Mouse (Mus musculus) heart, adult 11 months (tissue): ENCODE results near the gene Lrp1.

Source experiments
- DNase-seq: peaks from one replicate; pipeline ENCODE4 v3.0.0; 2022

The Lrp1 gene

DNA sequence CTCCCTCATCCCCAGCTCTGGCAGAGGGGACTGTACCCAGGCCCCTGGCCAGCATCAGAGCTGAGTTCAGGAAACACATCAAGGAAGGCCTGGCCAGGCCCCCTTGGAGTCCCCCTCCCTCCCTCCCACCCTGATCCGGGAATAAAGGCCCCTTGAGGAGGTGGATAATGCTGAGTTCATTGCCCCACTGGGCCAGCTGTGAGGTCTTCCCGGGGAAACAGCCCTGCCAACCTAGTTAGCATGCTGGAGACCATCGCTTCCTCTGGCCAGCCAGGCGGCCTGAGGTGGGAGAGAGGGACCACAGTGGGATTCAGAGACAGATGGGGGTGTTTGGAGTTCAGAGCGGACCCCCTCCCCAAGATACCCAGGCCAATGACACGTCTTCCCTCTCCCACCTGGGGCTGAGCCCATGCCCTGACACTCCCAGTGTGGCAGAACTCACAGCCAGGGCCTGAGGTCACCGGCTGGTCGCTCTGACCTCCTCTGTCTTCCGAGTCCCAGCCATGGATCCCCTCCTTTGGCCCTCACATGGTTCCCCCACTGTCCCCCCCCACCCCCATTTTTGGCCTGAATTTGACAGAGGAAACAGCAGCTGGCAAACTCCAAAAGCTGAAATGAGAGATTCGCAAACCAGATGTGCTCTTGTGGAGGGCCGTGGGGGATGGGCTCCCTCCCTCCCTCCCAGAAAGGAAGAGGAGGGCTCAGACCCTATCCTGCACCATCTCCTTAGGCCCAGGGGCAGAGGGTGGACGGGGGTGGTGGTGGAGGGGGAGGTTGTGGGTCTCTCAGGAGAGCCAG is 6.5 kb downstream of the Lrp1 start:
- DNase-seq: peak; percentile 97

DNA sequence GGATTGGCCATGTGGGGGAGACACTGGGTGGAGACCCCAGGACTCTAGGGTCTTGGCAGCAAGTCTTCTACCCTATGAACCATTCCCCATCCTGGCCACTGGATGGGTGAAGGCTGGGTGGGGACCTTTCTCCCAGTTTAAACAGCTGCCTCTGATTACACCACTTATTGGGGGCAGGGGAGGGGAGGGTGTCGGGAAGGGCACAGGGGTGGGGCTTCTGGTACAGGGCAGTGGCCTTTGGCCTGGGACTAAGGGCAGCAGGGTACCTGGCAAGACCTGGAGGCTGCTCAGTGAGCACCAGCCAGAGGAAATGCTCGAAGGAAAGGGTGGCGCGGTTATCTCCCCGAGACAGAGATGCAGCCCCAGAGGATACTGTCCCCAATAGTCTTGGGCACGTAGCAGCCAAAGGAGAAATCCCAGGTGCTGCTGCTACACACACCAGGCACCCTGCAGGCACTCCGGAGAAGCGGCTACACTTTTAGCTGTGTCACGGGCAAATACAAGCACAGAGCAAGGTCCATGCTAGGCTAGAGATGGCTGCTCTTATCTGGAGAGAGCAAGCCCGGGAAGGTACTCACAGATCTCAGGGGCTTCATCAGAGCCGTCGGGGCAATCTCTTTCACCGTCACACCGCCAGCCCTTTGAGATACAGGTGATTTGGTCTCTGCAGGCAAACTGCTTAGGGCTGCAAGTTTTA is 8.7 kb downstream of the Lrp1 start:
- no peak for DNase-seq

DNA sequence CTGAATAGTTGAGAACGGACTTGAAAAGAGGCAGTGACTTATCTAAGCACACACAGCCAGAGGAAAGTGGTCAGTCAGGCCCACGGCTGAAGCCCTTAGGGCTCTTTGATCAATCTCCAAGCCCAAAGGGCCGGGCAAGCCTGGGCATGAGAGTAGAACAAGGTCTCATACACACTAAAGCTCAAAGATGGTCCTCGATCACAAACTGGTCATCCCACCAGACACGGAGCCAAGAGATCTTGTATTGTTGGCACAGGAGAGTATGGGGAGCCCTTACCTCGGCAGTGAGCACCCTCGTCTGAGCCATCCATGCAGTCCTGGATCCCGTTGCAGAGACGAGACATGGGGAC is 10.9 kb downstream of the Lrp1 start:
- DNase-seq: peak; percentile 90

DNA sequence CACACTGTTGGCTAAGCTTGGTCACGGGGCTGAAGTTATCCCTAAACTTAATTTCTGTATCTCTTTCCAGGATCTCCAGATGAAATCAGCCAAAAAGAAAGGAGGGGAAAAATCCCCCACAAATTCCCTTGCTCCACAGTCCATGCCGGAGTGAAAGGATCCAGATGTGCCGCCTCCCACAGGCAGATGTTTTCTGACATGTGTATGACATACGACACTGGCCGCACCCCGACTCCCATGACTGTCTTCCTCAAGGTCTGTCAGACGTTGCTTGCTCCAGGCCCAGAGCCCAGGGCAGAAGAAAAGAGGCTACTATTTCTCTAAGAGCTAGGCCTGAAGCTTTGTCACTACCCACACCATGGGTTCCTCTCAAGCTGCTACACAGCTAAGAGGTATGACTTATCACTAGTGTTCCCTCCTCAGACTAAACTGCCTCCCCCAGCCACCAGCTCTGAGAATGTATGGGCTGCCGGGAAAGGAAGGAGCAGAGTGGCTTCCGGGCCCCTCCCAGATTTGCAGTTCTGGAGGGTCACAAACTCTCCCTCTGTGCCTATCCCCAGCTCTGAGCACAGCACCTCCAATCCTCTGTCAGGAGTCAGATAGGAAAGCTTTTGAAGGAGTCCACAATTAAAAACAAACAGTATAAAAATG is 11.4 kb downstream of the Lrp1 start:
- DNase-seq: peak; percentile 91

DNA sequence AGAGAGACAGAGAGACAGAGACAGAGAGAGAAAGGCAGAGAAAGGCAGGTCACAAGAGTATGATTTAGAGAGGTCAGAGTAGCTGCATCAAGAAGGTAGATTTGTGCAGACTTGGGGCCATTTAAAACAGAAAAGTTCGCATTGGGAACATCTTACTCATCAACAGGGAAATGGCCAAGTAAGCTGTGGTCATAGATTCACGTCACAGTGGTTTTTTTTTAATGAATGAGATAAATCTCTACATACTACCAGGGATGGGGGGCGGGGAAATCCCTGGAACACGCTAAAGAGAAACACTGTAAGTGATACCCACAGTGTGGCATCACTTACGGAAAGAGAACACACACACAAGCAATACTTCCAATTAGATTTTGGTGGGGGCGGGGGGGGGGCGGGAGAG is 13.9 kb downstream of the Lrp1 start:
- no peak for DNase-seq

DNA sequence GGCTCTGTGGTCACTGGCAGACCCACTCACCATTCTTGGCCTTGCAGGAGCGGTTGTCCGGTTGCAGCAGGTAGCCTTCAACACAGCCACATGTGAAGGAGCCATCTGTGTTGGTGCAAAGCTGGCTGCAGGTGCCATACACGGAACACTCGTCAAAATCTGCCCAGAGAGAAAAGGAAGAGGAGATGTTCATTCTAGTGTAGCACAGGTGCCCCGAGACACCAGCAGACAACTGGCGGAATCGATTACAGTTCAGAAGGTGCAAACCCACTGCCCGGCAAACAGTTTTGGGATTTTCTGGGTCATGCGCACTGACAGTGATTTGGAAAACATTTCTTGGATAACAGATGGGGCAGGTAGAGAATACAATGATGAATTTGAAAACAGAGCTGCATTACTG is 15.2 kb downstream of the Lrp1 start:
- DNase-seq: no peak

DNA sequence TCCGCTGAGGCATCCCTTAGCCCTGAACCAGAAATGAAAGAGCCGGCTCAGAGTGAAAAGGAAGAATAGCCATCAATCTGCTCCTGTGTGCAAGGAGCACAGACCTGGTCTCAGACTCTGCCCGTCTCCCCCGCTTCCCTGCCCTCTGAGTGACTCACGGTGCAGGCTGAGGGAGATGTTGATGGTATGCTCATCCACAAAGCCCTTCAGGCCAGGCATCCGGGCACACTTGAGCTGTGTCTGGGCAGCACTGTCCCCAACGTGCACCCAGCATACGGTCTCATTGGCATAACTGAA is 15.7 kb downstream of the Lrp1 start:
- DNase-seq: no peak

DNA sequence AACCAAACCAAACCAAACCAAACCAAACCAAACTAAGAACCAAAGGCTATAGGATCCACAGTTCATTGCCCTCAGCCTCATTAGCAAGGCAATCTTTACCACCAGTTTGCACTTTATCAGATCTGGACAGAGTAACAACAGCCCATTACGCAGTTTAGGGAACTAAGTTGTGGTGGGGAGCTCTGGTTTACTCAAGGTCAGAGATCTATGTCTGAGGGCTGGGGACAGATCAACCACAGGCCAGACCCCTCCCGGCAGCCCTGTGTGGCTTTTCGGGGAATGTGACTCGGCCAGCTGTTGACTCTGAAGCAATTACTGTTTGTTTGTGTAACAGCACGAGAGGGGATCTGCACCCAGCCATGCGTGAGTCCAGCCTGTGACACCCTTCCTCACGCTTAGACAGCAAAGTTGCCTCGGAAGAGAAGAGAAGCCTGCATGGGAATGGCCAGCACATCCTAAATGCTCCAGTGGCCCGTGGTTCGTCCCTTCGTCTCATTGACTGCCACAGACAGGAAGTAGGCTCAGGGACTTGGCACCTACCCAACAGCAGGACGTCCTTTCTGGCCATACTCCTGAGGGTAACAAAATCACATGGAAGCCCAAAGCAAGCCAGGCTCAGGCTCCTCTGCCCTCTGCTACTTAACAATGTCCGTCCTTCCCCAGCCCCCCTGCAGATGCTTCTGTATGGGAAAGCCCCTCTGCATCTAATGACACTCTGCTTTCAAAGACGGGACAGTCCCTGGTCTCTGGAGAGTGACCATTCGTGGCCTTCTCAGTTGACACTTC is 16.3 kb downstream of the Lrp1 start:
- peak; percentile 98 for DNase-seq

DNA sequence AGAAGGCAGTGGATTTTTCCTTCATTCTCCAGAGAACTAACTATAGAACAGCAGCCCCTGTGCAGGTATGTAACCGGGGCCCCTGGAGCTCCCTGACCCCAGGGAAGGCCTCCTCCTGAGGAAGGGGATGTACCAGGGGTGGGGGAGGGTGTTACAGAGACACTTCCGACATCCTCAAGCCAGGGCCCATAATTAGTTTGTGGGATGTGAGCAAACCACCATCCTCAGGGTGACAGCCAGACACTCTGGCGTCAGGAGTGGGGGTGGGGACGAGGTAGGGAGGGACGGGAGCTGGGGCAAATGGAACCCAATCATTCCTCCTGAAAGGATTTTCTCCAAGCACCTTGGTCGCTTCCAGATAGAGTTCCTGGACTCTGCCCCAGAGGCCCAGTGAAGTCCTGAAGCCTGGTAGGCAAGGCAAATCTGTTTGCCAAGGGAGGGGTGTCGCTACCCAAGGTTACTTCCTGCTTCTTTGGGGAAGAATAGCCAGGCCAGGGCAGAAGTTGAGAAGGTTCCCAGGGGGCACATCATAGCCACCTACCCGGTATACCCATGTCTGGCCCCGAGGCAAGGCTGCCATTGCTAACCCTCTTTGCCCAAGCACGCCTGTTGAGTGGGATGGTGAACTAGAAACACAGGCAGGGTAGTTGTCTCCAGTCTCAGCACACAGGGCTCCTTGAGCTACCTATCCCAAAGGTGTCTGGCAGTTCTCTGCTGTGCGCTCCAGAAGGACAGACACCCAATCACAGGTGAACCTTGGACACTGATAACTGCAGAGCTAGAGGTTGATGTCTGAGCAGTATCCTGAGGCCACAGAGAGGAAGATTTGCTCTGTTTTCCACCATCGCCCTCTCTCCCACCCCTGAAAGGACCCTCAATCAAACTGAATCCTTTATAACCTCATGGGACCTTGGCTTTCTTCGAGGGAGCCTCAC is 17.2 kb downstream of the Lrp1 start:
- peak; percentile 94 for DNase-seq

DNA sequence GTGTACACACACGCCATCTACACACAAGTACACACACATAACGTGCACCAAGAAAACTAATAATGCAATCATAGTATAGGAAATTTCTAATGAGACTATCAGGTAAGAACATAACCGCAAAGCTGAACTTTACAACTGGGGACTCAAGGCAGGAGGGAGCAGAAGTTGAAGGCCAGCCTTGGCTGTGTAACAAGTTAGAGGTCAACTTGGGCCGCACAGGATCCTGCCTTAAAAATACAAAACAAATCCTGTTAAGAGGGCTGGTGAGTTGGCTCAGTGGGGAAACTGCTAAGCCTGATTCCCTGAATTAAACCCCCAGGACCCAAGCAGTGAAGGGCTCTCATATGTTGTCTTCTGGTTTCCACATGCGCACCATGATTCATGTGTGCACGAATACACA is 18.8 kb downstream of the Lrp1 start:
- DNase-seq: peak; percentile 91

DNA sequence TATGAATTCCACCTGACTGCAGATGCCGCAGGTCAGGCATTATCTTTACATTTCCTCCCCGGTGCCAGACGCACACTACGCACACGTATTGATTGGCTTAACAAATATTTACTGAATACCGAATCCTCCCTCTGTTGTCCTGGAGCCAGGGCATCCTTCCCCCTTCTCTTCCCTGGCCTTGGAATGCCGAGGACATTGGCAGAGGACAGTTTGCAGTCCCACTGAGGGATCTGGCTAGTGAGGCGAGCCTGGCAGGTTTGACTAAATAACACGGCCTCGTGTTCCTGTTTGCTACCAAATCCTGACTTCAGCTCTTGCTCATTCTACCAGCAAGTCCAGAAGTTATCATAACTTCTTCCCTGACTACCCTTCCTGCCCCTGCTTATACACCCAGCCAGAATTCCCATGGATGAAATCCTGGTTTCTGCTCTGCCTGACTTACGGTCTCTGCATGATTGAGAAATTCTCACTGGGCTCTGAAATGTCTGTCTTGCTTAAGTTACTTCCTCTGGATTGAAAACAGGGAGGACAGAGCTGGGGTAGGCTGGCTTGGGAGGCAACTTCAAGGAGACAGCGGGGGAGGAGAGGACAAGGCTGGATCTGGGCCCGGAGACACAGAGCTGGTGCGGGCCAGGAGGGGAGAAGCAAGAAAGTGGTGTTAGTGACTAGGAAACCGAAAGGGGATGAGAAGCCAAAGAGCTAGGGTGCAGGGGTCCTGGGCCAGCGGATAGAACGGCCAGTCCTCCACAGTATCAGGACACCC is 21.0 kb downstream of the Lrp1 start:
- DNase-seq: peak; percentile 99

DNA sequence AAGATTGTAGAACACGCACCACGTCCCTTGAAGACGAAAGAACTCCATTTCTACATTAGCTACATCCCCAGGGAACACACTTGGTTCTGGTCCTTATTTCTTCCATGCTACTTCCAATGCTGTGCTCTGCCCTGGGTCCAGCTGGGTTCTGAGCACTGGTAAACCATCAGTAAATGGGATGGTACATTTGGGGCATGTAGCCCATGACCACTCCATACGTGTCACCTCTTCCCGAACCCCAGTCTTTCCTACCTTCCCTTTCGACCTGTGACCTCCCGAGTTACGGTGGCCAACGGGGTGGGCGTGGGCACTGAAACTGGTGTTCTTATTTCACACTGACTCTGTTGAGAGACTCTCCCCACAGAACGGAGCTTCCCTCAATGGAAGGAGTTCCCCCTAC is 21.7 kb downstream of the Lrp1 start:
- DNase-seq: peak; percentile 92

DNA sequence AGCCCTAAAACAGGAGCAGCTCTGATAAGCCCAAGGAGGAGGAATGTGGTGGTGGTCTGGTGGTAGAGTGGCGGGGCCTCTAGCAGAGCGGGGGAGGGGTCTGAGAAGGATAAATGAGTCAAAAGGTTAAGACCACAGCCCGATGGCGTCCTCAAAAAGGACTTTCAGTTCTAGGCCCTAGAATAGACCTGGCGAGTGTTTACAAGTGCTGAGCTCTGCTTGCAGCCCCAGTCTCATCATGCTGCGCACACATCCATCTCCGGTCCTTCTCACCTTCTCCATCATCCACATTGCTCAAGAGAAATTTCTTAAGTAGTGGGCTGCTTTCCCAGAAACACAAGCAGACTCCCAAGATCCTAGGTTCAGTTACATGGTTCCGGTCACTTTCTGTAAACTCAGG is 22.3 kb downstream of the Lrp1 start:
- DNase-seq: peak; percentile 89

DNA sequence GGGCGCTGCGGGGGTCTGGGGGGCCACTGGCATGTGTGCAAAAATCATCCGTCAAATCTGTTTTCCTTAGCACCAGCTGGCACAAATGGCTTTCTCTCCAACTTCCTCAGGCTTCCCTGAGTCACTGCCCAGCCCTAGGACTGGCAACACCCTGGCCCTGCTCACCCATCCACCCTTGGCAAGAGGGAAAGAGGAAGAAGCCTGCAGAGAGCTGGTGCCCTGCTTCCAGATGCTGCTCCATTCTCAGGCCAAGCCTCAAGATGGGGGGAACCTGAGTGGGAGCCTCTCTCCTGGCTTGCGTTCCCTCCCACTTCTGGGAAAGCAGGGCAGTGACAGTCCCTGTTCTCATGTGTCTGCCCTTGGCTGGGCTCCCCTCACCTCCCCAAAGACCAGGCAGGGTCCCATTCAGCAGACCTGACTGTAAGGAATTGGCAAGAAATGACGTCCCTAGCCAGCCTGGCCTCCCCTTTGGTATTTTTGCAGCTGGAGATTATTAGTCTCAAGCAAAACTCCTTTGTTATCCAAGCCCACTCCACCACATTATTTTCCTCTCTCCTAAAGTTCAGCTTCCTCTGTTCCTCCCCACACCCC is 23.5 kb downstream of the Lrp1 start:
- DNase-seq: peak; percentile 98

DNA sequence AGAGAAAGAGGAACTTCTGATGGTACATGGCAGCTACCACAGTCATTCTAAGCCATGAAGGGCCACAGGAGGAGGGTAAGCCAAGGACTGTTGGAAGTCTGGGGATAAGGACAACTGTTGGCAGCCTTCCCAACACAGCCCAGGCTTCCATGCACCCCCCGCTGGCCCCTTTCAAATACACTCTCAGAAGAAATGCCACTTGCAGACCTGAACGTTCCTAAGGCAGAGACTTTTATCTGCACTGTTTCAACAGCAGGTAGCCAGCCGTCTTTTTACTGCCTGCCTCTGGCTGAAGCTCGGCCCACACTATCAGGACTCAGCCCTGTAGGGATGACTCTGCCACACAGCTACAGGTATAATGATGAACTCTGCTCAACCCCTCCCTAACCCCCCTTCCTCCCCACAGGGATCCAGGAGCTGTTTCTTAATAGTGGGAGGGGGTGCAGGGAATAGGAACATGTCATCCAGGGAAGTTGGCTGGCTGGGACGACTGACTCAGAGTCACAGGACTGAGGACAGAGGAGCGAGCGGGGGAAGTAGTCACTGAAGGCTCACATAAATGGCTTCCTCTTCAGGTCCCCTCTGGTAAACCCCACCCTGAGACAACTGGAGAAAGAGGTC is 24.5 kb downstream of the Lrp1 start:
- peak; percentile 98 for DNase-seq

DNA sequence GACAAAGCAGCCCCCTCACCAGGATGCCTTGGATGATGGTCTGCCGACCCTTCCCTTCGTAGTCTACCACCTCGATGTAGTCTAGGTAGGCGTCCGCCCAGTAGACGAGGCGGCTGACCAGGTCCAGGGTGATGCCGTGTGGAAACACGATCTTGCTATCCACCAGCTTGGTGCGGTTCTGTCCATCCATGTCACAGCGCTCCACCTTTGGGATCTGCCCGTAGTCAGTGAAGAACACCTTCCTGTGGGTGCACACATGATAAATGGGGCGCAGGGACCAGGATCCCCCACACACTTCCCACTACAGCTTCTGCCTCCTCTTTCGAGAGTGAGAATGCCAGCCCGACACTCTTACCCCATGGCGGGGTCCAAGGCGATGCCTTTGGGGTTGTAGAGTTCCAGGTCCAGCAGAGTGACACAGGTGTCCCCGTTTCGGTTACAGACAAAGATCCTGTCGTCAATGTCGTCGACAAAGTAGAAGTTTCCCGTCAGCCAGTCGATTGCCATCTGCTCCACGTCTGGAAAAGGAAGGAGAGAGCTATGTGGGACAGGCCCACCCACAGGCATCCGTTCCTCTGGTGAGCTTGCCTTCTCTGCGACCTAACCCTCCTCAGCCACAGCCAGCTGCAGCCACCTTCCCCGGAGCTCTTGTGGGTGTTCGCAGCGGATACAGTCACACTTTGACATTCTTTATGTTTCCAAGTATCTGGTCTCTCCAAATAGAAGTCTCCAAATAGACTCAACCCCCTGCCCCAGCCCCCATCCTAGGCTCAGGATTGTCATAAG is 25.8 kb downstream of the Lrp1 start:
- peak; percentile 93 for DNase-seq

DNA sequence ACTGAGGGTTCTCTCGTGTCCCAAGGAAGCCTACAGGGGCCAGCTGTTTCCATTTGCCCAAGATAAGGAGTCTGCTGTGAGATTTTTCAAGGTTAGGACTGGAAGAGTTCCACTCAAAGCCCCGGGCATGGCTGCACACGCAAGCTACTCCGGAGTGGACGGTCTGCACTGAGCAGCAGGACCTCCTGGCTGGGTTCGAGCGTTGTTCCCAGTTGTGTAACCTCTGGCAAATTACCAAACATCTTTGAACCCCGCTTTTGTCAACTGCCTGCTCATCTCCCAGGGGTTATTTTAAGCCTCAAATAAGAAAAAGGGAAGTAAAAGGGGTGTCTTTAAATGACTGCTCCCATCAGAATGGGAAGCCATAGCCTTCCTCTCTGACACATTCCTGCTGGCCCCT is 26.5 kb downstream of the Lrp1 start:
- peak; percentile 97 for DNase-seq

DNA sequence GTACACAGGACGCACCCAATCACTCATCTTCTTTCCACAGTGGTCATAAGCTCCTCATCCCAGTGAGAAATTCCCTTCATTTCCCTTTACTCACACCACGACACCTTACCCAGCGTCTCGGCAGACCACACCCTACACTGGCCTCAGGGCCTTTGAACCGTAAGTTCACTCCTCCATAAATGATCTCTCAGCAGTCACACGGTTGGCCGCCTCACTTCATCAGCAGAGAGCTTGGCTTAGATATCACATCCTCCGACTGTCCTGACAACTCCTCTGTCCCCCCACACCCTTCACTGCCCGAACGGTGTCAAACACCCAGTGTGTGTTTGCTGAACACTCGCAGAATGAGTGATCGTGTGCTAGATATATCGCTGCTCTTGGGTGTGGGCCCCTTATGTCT is 28.1 kb downstream of the Lrp1 start:
- DNase-seq: no peak

DNA sequence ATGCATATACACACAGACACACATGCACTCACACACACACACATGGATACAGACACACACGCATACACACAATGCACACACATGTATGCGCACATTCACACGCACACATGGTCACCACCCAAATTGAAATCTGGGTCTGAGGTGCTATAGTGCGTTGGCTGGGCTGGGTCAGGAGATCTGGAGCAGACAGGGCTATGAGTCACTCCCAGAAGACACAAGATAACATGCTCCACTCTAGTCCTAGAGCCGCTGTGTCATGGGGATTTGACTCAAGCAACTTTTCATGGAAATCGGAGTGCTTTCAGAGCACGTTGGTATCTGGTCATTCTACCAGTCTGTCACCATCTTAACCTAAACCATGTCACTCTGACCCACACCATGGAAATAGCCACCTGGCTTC is 28.5 kb downstream of the Lrp1 start:
- no peak for DNase-seq

DNA sequence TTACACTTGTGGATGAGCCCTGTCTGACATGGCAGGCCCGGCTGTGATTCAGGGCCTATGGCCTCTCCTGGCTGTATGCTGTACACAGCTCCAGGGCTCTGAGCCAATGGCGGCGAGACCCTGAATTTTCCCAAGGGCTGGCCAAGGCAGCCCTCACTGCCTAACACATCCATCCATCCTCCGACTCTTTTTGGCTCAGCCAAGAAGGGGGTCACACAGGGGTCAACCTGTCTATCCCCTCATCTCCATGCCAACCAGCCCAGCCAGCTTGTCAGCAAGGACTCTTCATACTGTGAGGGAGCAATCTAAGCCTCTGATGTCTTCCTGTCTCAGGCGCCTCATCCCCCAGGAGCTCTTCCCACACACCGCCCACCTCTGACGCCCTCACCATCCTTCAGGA is 29.4 kb downstream of the Lrp1 start:
- DNase-seq: peak; percentile 95
